Comparison of ENCODE assay signal across 20 mouse cellular contexts in the genomic region with DNA sequence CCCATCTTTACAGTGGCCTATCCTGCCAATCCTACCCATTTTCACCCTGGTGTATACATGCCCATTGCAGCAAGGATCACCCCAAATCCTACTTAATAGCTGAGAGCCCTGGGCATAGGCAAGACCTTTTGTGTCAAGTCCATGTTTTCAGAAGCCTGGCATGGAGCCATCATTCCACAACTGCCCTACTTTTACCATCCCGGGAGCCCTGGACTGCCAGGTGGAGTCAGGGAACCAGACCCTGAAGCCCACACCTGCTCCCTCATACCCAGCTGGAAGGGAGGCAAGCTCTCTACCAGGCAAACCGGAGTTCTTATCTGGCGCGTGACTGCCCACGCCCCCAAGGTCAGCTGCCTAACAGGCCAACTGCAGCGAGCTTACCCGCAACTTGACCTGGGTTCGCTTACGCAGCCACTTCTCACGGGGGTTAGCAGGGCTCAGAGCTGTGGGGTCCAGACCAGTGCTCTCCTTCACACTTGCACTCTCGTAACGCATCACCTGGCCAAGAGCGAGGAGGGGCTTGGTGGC. TPM values are rescaled to one million over a fixed set of nuclear protein-coding genes. Genes with fewer than 3 reads are reported as not detected.
"Had no signal": no experiment of that assay in that cellular context is flagged by ENCODE, and none has a peak within 500 bp of the region (broad histone marks: within the 10 kb centered on the region; RNA-seq: fewer than 3 reads in every experiment).

No protein-coding gene starts in this region.

- H3K4me2 ChIP-seq: limb, embryonic 13.5 days; liver, embryonic 12.5 days; liver, embryonic 15.5 days; lung, embryonic 15.5 days; midbrain, embryonic 11.5 days; neural tube, embryonic 12.5 days; neural tube, embryonic 15.5 days had no signal

- H3K36me3 ChIP-seq: limb, embryonic 10.5 days; limb, embryonic 13.5 days; liver, embryonic 12.5 days; liver, embryonic 15.5 days; lung, embryonic 15.5 days; neural tube, embryonic 12.5 days had no signal

- H3K27me3 ChIP-seq: limb, embryonic 13.5 days; liver, embryonic 15.5 days; lung, embryonic 15.5 days; neural tube, embryonic 12.5 days; neural tube, embryonic 15.5 days had no signal

- H3K4me3 ChIP-seq: layer of hippocampus, adult 2 months; limb, embryonic 10.5 days; limb, embryonic 13.5 days; liver, embryonic 12.5 days; liver, embryonic 15.5 days; lung, embryonic 15.5 days; neural tube, embryonic 12.5 days; neural tube, embryonic 15.5 days had no signal

- DNase-seq: kidney, adult 8-10 months; layer of hippocampus, adult 9-11 months; liver; lung, adult 18-20 months; lung, postnatal 14 days; lung, postnatal 4 days; midbrain, embryonic 14.5 days; thymus, postnatal 25 days had no signal

RNA-seq across cellular contexts. Expression of gene Pimreg, which starts 19.3 kb away (rescaled TPM):
- total RNA-seq: left cerebral cortex, adult 18-20 months had no signal

RNA-seq across cellular contexts. Expression of gene Aipl1, which starts 23.8 kb away (rescaled TPM):
- total RNA-seq: layer of hippocampus, adult 2 months; layer of hippocampus, postnatal 25 days; left cerebral cortex, adult 18-20 months had no signal
- polyA plus RNA-seq: large intestine, adult 2 months had no signal
